8 mouse cellular contexts compared by ENCODE assay signal in the genomic region with DNA sequence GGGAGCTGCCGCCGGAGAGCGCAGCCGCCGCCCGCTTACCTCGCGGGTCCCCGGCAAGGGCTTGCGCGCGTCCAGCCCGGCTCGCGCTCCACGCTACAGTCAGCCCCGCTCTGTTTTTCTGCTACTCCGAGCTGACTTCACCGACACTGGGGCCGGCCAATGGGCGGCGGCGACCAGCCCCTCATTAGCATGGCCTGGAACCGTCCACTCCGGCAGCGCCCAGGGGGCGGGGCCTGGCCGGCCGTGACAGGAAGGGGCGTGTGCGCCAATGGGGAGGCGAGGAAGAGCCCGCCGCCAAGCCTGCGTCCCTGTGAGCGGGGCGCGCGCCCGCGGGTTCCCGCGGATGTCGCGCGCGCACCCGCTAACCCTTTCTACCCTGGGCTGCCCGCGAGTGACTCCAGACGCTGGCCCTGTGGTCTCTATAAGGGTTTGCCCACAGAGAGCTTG. TPM values are rescaled to one million over a fixed set of nuclear protein-coding genes. Genes with fewer than 3 reads are reported as not detected.
DNase-seq lines count a peak whose midpoint lies in the region; ATAC-seq and TF ChIP-seq lines count a peak whose summit lies in the region.

Gene Sorbs1, minus strand, starts transcription at position 148 of the 447 bp plus-strand sequence.

- peak; percentile 97 for TF ChIP-seq POLR2A in heart, adult 2 months (IDR thresholded peaks at IDR 0.05; ENCODE audit: insufficient read depth, low read depth, low read length)

- peak within 1 kb of the TSS; percentile 80 for H3K4me3 ChIP-seq in embryonic facial prominence, embryonic 14.5 days (ENCODE audit: low read depth, low read length)
- H3K4me3 ChIP-seq in heart, adult 2 months, result peak within 1 kb of the TSS; percentile 94
- H3K4me3 ChIP-seq in limb, embryonic 13.5 days, result peak within 1 kb of the TSS; percentile 82
- peak within 1 kb of the TSS; percentile 80 for H3K4me3 ChIP-seq in midbrain, embryonic 16.5 days (ENCODE audit: low read depth, low read length)

- H3K9me3 ChIP-seq in embryonic facial prominence, embryonic 14.5 days (ENCODE audit: control insufficient read depth, low read length), result no peaks in the 10 kb centered on the region
- no peaks in the 10 kb centered on the region for H3K9me3 ChIP-seq in limb, embryonic 13.5 days
- H3K9me3 ChIP-seq in midbrain, embryonic 16.5 days (replicated peaks; ENCODE audit: control insufficient read depth, low read length, poor library complexity, severe bottlenecking), result no peaks in the 10 kb centered on the region

- TF ChIP-seq CTCF in heart, adult 2 months (IDR thresholded peaks at IDR 0.05), result peak; percentile 14; the same call in 1 of the 2 replicates

- peak within 1 kb of the TSS; percentile 87 for H3K27ac ChIP-seq in embryonic facial prominence, embryonic 14.5 days (replicated peaks; ENCODE audit: low read depth, low read length)
- H3K27ac ChIP-seq in heart, adult 2 months, result peak within 1 kb of the TSS; percentile 98
- peak within 1 kb of the TSS; percentile 87 for H3K27ac ChIP-seq in limb, embryonic 13.5 days
- peak within 1 kb of the TSS; percentile 89 for H3K27ac ChIP-seq in midbrain, embryonic 16.5 days (ENCODE audit: low read length)

- 0 out of 2 replicates have a peak, but pooled peaks have one; percentile 4 for TF ChIP-seq EP300 in heart, adult 2 months (IDR thresholded peaks at IDR 0.05; ENCODE audit: insufficient read depth, low read depth, low read length)

- intact Hi-C loops in heart, adult 2 months (cut with DNase I), result loop anchor here (1.0 to 2.0 kb wide), 5 partner anchors 17 to 119 kb away; no protein-coding TSS in a partner anchor

- H3K4me2 ChIP-seq in embryonic facial prominence, embryonic 14.5 days (ENCODE audit: low read depth, low read length), result peak within 1 kb of the TSS; percentile 90
- peak within 1 kb of the TSS; percentile 91 for H3K4me2 ChIP-seq in limb, embryonic 13.5 days (replicated peaks)
- H3K4me2 ChIP-seq in midbrain, embryonic 16.5 days (ENCODE audit: low read length), result peak within 1 kb of the TSS; percentile 72

- H3K79me2 ChIP-seq in heart, adult 2 months (replicated peaks; ENCODE audit: control insufficient read depth, insufficient read depth, low read length), result no peaks in the 10 kb centered on the region

- WGBS in embryonic facial prominence, embryonic 14.5 days, result 0% methylated on average over 25 of the region's 51 CpGs
- under 1% methylated on average over 51 of the region's 51 CpGs for WGBS in heart, adult 2 months
- under 1% methylated on average over 45 of the region's 51 CpGs for WGBS in limb, embryonic 13.5 days
- under 1% methylated on average over 51 of the region's 51 CpGs for WGBS in midbrain, embryonic 16.5 days

- H3K36me3 ChIP-seq in embryonic facial prominence, embryonic 14.5 days (ENCODE audit: control insufficient read depth, insufficient read depth, low read length), result no peaks in the 10 kb centered on the region
- peaks cover 3% of the 10 kb centered on the region for H3K36me3 ChIP-seq in heart, adult 2 months (ENCODE audit: control insufficient read depth, insufficient read depth, low read length)
- H3K36me3 ChIP-seq in limb, embryonic 13.5 days, result no peaks in the 10 kb centered on the region
- H3K36me3 ChIP-seq in midbrain, embryonic 16.5 days (ENCODE audit: control insufficient read depth, insufficient read depth, low read length), result no peaks in the 10 kb centered on the region

- DNase-seq in 3T3-L1 (ENCODE audit: low read depth, low spot score), result peak; percentile 94
- DNase-seq in adrenal gland, postnatal 4 days (ENCODE audit: low spot score in 2 of 2), result peak; percentile 89 to 93
- peak; percentile 98 for DNase-seq in embryonic facial prominence, embryonic 14.5 days (ENCODE audit: low spot score)
- peak; percentile 97 to 99 for DNase-seq in heart, adult 2 months
- DNase-seq in kidney, adult 8-10 months, result peak; percentile 96 to 97
- DNase-seq in spleen, postnatal 10 days (ENCODE audit: low spot score in 2 of 2), result peak; percentile 93 to 97

- H3K27me3 ChIP-seq in embryonic facial prominence, embryonic 14.5 days (replicated peaks; ENCODE audit: control insufficient read depth, insufficient read depth, low read length), result no peaks in the 10 kb centered on the region
- no peaks in the 10 kb centered on the region for H3K27me3 ChIP-seq in heart, adult 2 months (ENCODE audit: control insufficient read depth, insufficient read depth, low read length)
- H3K27me3 ChIP-seq in limb, embryonic 13.5 days, result no peaks in the 10 kb centered on the region
- no peaks in the 10 kb centered on the region for H3K27me3 ChIP-seq in midbrain, embryonic 16.5 days (ENCODE audit: control insufficient read depth, insufficient read depth, low read depth, low read length)

- peak within 1 kb of the TSS; percentile 80 for H3K9ac ChIP-seq in embryonic facial prominence, embryonic 14.5 days (ENCODE audit: low read depth, low read length)
- peak within 1 kb of the TSS; percentile 79 for H3K9ac ChIP-seq in heart, adult 2 months (ENCODE audit: low read depth, low read length)
- H3K9ac ChIP-seq in limb, embryonic 13.5 days, result peak within 1 kb of the TSS; percentile 82
- H3K9ac ChIP-seq in midbrain, embryonic 16.5 days (ENCODE audit: low read depth, low read length), result peak within 1 kb of the TSS; percentile 86

- peak; percentile 99 for ATAC-seq in embryonic facial prominence, embryonic 14.5 days (ENCODE audit: low read depth)
- ATAC-seq in limb, embryonic 13.5 days (ENCODE audit: low FRiP score, low read depth), result peak; percentile 99
- peak; percentile 98 for ATAC-seq in midbrain, embryonic 16.5 days

- H3K4me1 ChIP-seq in embryonic facial prominence, embryonic 14.5 days (ENCODE audit: control insufficient read depth, insufficient read depth, low read length), result 0 out of 2 replicates have a peak, but pooled peaks cover 3% of the 10 kb centered on the region
- H3K4me1 ChIP-seq in heart, adult 2 months (ENCODE audit: control insufficient read depth, insufficient read depth, low read length), result peaks cover 9% of the 10 kb centered on the region
- peaks cover 30% of the 10 kb centered on the region for H3K4me1 ChIP-seq in limb, embryonic 13.5 days
- H3K4me1 ChIP-seq in midbrain, embryonic 16.5 days (ENCODE audit: control insufficient read depth, insufficient read depth, low read length), result peaks cover 28% of the 10 kb centered on the region

RNA-seq across cellular contexts. Expression of gene Sorbs1, which starts in this region (rescaled TPM):
- total RNA-seq in adrenal gland, postnatal 4 days (2021), result 10 to 100 TPM; 59.6 to 69.4 TPM
- 54.1 and 57.5 TPM in 2 replicates for polyA plus RNA-seq in embryonic facial prominence, embryonic 14.5 days (2014; fragmentation: Nextera tagmentation; extraction: Ambion mirVana)
- total RNA-seq in heart, adult 2 months (2021), result 100 to 1,000 TPM; 638 to 971 TPM
- 185 and 253 TPM in 2 replicates for polyA plus RNA-seq in heart, adult 2 months (2012; rRNA removed)
- polyA plus RNA-seq in limb, embryonic 13.5 days (2015; fragmentation: Nextera tagmentation; extraction: Ambion mirVana), result 52.2 and 54.7 TPM in 2 replicates
- 83.3 and 84.6 TPM in 2 replicates for polyA plus RNA-seq in midbrain, embryonic 16.5 days (2015; fragmentation: Nextera tagmentation; extraction: Ambion mirVana)

Comparison
In these comparisons a context has a peak if more than half of its experiments do, and no peak if none do; other contexts are left out.
1. Peak in every context shown above with its lines: DNase-seq, ATAC-seq, H3K4me3 ChIP-seq and H3K27ac ChIP-seq.
2. RNA of gene Sorbs1 (total RNA-seq): 638 to 971 TPM in heart, adult 2 months; 59.6 to 69.4 TPM in adrenal gland, postnatal 4 days; every median in the first group is over 4 times any median in the second.